Mouse (Mus musculus) left cerebral cortex, postnatal 14 days (tissue): ENCODE data around the gene Xylt1. TPM values are rescaled to one million over a fixed set of nuclear protein-coding genes. Genes with fewer than 3 reads are reported as not detected.

Source experiments
- DNase-seq, 2 experiments: peaks; one replicate each; pipeline ENCODE4 v3.0.0; 2021 to 2022; ENCODE audit warnings: low spot score in 2 of 2, mixed read lengths in 1 of 2
- intact Hi-C: fragments of 180-260 bp; cut with DNase I; formaldehyde crosslinking; loops from one replicate; pipeline ENCODE4 v1.15.1; 2025
- total RNA-seq, 2 experiments: library from RNA; stranded (reverse); gene quantifications; 2 replicates each; pipeline ENCODE4 v1.2.3; 2021

Xylt1 gene
- total RNA-seq, 2 experiments from 2014 or later: 52.9 to 53.8 TPM

GRCm38 (mm10) chr7:117495751-117496150 is 115.0 kb downstream of the Xylt1 start:
- DNase-seq: no peak

GRCm38 (mm10) chr7:117498173-117498572 is 117.4 kb downstream of the Xylt1 start:
- intact Hi-C loops: no loop called here
- no peak for DNase-seq

More at GRCm38 (mm10) chr7:117495751-117496150, 115.0 kb downstream of the Xylt1 start:
- intact Hi-C loops: no loop called here

GRCm38 (mm10) chr7:117501355-117502181 is 120.8 kb downstream of the Xylt1 start:
- no peak for DNase-seq
- intact Hi-C loops: no loop called here

DNA sequence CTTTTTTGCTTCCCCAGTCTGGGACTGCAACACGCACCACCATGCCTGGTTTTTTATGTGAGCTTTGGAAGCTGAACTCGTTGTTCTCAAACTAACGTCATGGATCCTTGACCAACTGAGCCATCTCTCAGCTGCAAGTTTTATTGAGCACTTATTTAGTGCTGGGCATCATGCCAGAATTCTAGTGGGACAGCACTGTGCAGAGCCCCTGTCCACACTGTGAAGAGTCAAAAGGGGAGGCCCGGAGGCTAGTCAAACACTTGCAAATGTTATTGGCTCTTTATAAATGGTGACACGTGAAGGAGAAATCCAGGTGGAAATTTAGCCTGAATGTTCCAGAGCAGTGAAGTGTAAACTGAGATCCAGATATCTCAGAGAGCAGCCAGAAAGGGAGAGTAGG is 121.6 kb downstream of the Xylt1 start:
- DNase-seq: no peak
- intact Hi-C loops: no loop called here

DNA sequence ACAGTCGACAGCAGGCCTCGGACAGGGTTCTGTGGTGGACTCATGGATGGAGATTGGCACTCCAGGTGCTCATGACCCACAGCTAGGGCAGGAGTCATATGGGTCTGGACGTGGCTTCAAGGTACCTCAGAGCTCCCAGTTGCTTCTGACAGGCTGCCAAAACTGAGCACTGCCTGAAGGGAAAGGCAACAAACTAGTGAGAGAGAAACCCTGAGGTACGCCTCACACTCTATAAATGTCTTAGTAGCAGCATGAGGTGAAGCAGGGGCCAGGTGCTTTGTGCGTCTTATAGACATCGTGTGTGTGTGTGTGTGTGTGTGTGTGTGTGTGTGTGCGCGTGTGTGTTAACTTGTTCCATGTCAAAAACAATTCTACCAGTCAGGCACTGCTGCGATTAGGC is 122.9 kb downstream of the Xylt1 start:
- no peak for DNase-seq
- intact Hi-C loops: no loop called here

DNA sequence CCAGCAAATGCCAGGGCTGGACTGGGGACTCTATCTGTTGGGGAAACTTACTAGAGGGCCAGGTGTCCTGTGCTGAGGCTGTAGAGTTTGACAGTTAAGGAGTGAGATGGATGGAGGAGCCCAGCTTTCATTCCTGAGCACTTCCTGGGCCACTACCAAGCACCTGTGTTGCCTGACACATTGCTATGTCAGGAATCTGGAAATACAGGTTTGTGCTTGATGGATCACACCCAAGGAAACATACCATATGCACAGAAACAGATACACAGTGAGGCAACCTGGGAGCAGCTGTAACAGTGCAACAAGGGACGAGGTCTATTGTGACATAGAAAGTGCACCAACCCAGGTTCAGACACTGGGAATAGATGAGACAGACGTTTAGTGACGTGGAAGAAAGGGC is 125.0 kb downstream of the Xylt1 start:
- DNase-seq: no peak

DNA sequence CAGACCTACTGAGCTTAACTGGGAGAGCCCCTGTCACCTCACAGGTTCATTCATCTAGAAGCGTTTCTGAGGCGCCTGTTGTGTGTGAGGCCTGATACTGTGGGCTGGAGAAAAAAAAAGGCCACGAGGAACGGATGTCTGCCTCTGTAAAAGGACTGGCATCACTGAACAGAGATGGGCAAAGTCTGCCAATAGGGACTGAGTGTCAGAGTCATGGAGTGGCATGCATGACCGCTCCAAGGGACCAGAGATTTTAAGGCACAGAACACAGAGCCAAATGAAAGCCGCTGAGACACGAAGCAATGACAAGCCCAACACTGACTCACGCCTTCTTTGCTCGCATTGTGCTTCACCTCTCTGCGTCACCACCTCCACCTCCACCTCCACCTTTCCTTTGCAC is 126.6 kb downstream of the Xylt1 start:
- intact Hi-C loops: no loop called here
- DNase-seq: no peak

More for the DNA sequence above, 125.0 kb downstream of the Xylt1 start:
- intact Hi-C loops: no loop called here

DNA sequence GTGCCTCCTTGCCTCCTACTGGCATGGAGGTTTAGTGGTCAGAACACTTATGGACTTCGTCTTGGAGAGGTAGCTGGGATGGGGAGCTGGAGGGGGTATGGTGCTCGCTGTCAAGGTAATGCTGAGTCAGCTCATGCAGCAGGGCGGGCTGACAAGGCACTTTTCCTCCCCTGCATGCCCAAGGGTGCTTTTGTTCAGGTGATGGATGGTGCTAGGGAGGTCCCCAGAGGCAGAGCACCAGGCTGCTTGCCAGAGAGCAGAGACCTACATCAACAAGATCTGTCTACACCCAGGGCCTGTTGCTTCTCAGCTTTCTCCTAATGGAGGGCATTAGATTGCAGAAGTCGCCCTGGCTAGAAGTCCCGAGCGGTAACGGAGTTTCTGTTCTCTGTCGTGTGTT is 127.3 kb downstream of the Xylt1 start:
- no peak for DNase-seq
- intact Hi-C loops: no loop called here

GRCm38 (mm10) chr7:117510113-117510512 is 129.3 kb downstream of the Xylt1 start:
- intact Hi-C loops: no loop called here

GRCm38 (mm10) chr7:117512301-117512700 is 131.5 kb downstream of the Xylt1 start:
- intact Hi-C loops: no loop called here
- no peak for DNase-seq

More at GRCm38 (mm10) chr7:117510113-117510512, 129.3 kb downstream of the Xylt1 start:
- peak; percentile 54 to 55 for DNase-seq

- DNase-seq: no peak
- intact Hi-C loops: no loop called here
These were observed 135.0 kb downstream of the Xylt1 start for GRCm38 (mm10) chr7:117515794-117516193.

DNA sequence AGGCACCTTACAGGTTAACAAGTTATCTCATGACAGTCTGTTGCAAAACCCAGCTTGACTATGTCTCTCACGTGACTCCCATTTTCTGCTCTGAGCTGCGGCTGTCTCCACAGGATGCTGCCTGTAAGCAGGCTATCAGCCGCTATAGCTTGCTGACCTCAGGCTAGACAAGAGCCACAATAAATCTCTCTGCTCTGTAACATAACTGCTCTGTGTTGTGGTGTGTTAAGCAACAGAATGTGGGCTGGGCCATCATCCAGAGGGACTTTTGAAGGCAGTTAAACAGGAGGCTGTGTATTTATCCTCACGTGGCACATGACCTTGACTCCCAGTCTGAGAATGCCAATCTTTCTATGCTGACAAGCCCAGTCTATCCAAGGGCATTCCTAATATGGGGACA is 136.1 kb downstream of the Xylt1 start:
- intact Hi-C loops: no loop called here
- DNase-seq: no peak

DNA sequence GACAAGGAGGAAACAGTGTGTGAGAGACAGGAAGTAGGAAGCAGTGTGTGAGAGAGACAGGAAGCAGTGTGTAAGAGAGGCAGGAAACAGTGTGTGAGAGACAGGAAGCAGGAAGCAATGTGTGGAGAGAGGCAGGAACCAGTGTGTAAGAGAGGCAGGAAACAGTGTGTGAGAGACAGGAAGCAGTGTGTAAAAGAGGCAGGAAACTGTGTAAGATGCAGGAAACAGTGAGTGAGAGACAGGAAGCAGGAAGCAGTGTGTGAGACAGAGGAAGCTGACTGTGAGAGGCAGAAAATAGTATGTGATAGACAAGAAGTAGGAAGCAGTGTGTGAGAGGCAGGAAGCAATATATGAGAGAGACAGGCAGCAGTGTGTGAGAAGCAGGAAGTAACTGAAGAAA is 140.6 kb downstream of the Xylt1 start:
- intact Hi-C loops: no loop called here
- no peak for DNase-seq

DNA sequence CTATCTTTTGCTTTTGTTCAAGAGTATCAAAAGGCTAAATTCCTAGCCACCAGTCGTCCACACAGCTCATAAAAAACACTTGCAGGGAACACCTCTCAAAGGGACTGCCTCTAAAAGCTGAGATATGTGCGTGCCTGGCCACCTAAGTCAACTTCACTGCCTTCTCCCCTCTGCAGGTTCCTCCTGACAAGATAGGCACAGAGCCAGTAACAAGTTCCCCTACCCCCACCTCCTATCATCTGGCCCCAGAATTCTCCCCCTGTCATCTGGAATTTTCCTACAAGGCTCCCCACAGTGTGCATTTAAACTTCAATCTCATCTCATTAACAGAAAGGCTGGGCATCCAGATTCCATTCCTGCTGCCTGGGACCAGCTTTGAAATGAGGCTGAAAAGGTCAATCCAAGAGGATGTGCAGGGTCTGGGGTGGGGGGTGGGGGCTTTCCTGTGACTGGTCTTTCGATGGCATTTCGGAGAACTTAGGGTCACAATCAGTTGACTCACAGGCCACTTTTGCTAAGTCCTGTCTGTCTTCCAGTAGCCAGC is 141.4 kb downstream of the Xylt1 start:
- DNase-seq: no peak
- intact Hi-C loops: no loop called here

- intact Hi-C loops: no loop called here
- peak; percentile 32 to 42 for DNase-seq
These were observed 143.8 kb downstream of the Xylt1 start for GRCm38 (mm10) chr7:117524430-117525214.

- DNase-seq: peak in 1 of 2 experiments; percentile 27
- intact Hi-C loops: no loop called here
These were observed 144.9 kb downstream of the Xylt1 start for GRCm38 (mm10) chr7:117525678-117526077.

- DNase-seq: no peak
- intact Hi-C loops: no loop called here
These were observed 145.8 kb downstream of the Xylt1 start for GRCm38 (mm10) chr7:117526570-117526969.

GRCm38 (mm10) chr7:117529787-117530655 is 149.2 kb downstream of the Xylt1 start:
- intact Hi-C loops: no loop called here

GRCm38 (mm10) chr7:117532651-117533050 is 151.9 kb downstream of the Xylt1 start:
- intact Hi-C loops: no loop called here
- DNase-seq: no peak

More at GRCm38 (mm10) chr7:117529787-117530655, 149.2 kb downstream of the Xylt1 start:
- DNase-seq: no peak
